Mouse (Mus musculus): ENCODE results near the gene Sik1. TPM values are rescaled to one million over a fixed set of nuclear protein-coding genes. Genes with fewer than 3 reads are reported as not detected.

Gene Sik1
- polyA plus RNA-seq, 1 experiment from 2014 or later: 12.6 TPM

DNA sequence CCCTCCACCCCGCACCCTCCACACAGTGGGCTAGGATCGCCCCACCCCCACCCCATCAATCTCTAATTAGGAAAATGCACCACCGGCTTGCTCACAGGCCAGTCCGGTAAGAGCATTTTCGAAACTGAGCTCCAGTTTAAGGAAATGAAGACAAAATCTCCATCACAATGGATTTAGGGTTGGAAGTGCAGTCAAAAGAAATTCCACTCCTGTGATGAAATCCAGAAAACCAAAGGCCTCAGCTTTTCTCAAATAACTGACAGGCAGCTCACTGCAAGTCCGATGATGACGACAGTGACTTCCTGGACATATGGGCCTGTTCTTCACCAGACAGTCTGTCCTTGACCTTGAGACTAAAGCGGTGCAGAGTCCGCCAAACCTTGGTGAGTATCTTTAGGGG lies 36.2 kb downstream of the Sik1 start:
- no peak for ATAC-seq (ENCODE audit: insufficient number of reproducible peaks, low FRiP score, low TSS enrichment, low read depth)
- 69% methylated on average over 9 of the region's 9 CpGs for WGBS
- Histone ChIP-seq H3K4me2 (ENCODE audit: low read depth, severe bottlenecking) (no peak overlapping the region), H3K4me3 (ENCODE audit: low read depth, low read length) (no peak overlapping the region), H3K27me3 (ENCODE audit: control insufficient read depth, insufficient read depth, low read length) (no peaks in the 10 kb centered on the region), H3K36me3 (ENCODE audit: control insufficient read depth, insufficient read depth, low read length) (no peaks in the 10 kb centered on the region), H3K9me3 (ENCODE audit: control insufficient read depth, low read length) (no peaks in the 10 kb centered on the region), H3K27ac (replicated peaks; ENCODE audit: low read depth, low read length) (no peak overlapping the region), H3K9ac (ENCODE audit: low read length) (no peak overlapping the region), H3K4me1 (ENCODE audit: control insufficient read depth, insufficient read depth, low read length) (no peaks in the 10 kb centered on the region)
- no peak for DNase-seq (ENCODE audit: low spot score)

DNA sequence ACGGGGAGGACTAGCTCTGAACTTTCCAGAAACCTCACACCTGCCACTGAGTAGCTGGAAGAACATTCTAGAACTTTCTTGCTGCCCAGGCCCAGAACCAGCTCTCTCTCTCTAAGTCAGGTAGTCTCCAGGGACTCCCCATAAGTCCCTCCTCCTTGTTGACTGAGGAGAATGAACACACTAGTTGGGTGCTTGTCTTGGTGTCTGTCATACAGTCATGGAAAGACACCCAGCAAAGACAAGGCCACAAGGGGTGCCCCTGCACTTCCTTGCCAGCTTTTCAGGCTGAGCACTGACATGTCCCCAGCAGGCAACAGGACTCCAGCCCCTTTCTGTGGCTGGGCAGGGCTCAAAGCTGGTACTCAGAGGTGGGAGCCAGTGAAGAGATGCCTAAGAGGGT lies 37.8 kb downstream of the Sik1 start:
- no peak overlapping the region for H3K27ac ChIP-seq (replicated peaks; ENCODE audit: low read depth, low read length)

DNA sequence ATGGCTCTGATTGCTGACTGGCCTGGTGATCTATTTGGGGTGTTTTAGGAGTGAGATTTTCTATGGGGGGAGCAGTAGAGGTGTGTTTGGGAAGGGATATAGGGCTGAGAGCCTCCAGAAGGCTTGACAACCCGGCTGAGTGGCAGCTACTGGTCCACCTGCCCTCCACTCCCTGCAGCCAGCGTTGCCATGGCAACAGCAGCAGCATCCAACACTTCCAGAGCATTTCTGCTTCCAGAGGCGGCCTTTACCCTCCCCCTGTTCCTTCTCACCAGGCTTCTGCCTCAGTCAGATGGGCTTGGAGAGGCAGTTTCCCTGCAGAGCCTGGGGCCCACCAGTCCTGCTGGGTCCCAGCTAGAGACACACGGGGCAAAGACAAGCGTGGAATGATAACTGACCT lies 38.4 kb downstream of the Sik1 start:
- DNase-seq (ENCODE audit: low spot score) (peak; percentile 62), ATAC-seq (ENCODE audit: insufficient number of reproducible peaks, low FRiP score, low TSS enrichment, low read depth) (no peak)
- Histone ChIP-seq H3K27ac (replicated peaks; ENCODE audit: low read depth, low read length) (no peak overlapping the region), H3K4me1 (ENCODE audit: control insufficient read depth, insufficient read depth, low read length) (no peaks in the 10 kb centered on the region), H3K36me3 (ENCODE audit: control insufficient read depth, insufficient read depth, low read length) (no peaks in the 10 kb centered on the region), H3K27me3 (ENCODE audit: control insufficient read depth, insufficient read depth, low read length) (no peaks in the 10 kb centered on the region), H3K4me3 (ENCODE audit: low read depth, low read length) (no peak overlapping the region), H3K4me2 (ENCODE audit: low read depth, severe bottlenecking) (no peak overlapping the region), H3K9ac (ENCODE audit: low read length) (no peak overlapping the region), H3K9me3 (ENCODE audit: control insufficient read depth, low read length) (no peaks in the 10 kb centered on the region)
- WGBS: 36% methylated on average over 5 of the region's 5 CpGs

More for the DNA sequence above, 37.8 kb downstream of the Sik1 start:
- H3K27me3 ChIP-seq (ENCODE audit: control insufficient read depth, insufficient read depth, low read length): no peaks in the 10 kb centered on the region
- H3K4me3 ChIP-seq (ENCODE audit: low read depth, low read length): no peak overlapping the region
- H3K36me3 ChIP-seq (ENCODE audit: control insufficient read depth, insufficient read depth, low read length): no peaks in the 10 kb centered on the region
- H3K9ac ChIP-seq (ENCODE audit: low read length): no peak overlapping the region
- no peaks in the 10 kb centered on the region for H3K9me3 ChIP-seq (ENCODE audit: control insufficient read depth, low read length)
- H3K4me2 ChIP-seq (ENCODE audit: low read depth, severe bottlenecking): no peak overlapping the region
- ATAC-seq (ENCODE audit: insufficient number of reproducible peaks, low FRiP score, low TSS enrichment, low read depth): no peak
- no peaks in the 10 kb centered on the region for H3K4me1 ChIP-seq (ENCODE audit: control insufficient read depth, insufficient read depth, low read length)
- 88% methylated on average over 1 of the region's 1 CpGs for WGBS
- no peak for DNase-seq (ENCODE audit: low spot score)

- no peaks in the 10 kb centered on the region for H3K36me3 ChIP-seq (ENCODE audit: control insufficient read depth, insufficient read depth, low read length)
- H3K4me1 ChIP-seq (ENCODE audit: control insufficient read depth, insufficient read depth, low read length): no peaks in the 10 kb centered on the region
- no peaks in the 10 kb centered on the region for H3K27me3 ChIP-seq (ENCODE audit: control insufficient read depth, insufficient read depth, low read length)
- H3K27ac ChIP-seq (replicated peaks; ENCODE audit: low read depth, low read length): no peak overlapping the region
- no peak overlapping the region for H3K4me2 ChIP-seq (ENCODE audit: low read depth, severe bottlenecking)
- ATAC-seq (ENCODE audit: insufficient number of reproducible peaks, low FRiP score, low TSS enrichment, low read depth) (no peak), DNase-seq (ENCODE audit: low spot score) (no peak)
- H3K4me3 ChIP-seq (ENCODE audit: low read depth, low read length): no peak overlapping the region
- no peaks in the 10 kb centered on the region for H3K9me3 ChIP-seq (ENCODE audit: control insufficient read depth, low read length)
- WGBS: 87% methylated on average over 1 of the region's 1 CpGs
- H3K9ac ChIP-seq (ENCODE audit: low read length): no peak overlapping the region
These were observed 40.8 kb downstream of the Sik1 start for GRCm38 (mm10) chr17:31814848-31815247.

GRCm38 (mm10) chr17:31813938-31814622 lies 41.5 kb downstream of the Sik1 start:
- ATAC-seq (ENCODE audit: insufficient number of reproducible peaks, low FRiP score, low TSS enrichment, low read depth) (no peak), DNase-seq (ENCODE audit: low spot score) (no peak)
- 80% methylated on average over 3 of the region's 3 CpGs for WGBS
- no peaks in the 10 kb centered on the region for H3K27me3 ChIP-seq (ENCODE audit: control insufficient read depth, insufficient read depth, low read length)
- H3K4me3 ChIP-seq (ENCODE audit: low read depth, low read length): no peak overlapping the region
- H3K27ac ChIP-seq (replicated peaks; ENCODE audit: low read depth, low read length): no peak overlapping the region
- no peak overlapping the region for H3K4me2 ChIP-seq (ENCODE audit: low read depth, severe bottlenecking)
- no peaks in the 10 kb centered on the region for H3K36me3 ChIP-seq (ENCODE audit: control insufficient read depth, insufficient read depth, low read length)
- no peak overlapping the region for H3K9ac ChIP-seq (ENCODE audit: low read length)
- no peaks in the 10 kb centered on the region for H3K4me1 ChIP-seq (ENCODE audit: control insufficient read depth, insufficient read depth, low read length)
- no peaks in the 10 kb centered on the region for H3K9me3 ChIP-seq (ENCODE audit: control insufficient read depth, low read length)

- H3K9me3 ChIP-seq (ENCODE audit: control insufficient read depth, low read length): no peaks in the 10 kb centered on the region
These were observed 44.3 kb downstream of the Sik1 start for GRCm38 (mm10) chr17:31811333-31811732.

GRCm38 (mm10) chr17:31809894-31810293 lies 45.7 kb downstream of the Sik1 start:
- no peaks in the 10 kb centered on the region for H3K27me3 ChIP-seq (ENCODE audit: control insufficient read depth, insufficient read depth, low read length)
- H3K4me2 ChIP-seq (ENCODE audit: low read depth, severe bottlenecking): no peak overlapping the region
- DNase-seq (ENCODE audit: low spot score): no peak
- no peaks in the 10 kb centered on the region for H3K36me3 ChIP-seq (ENCODE audit: control insufficient read depth, insufficient read depth, low read length)
- no peaks in the 10 kb centered on the region for H3K9me3 ChIP-seq (ENCODE audit: control insufficient read depth, low read length)
- 58% methylated on average over 19 of the region's 19 CpGs for WGBS
- no peak overlapping the region for H3K9ac ChIP-seq (ENCODE audit: low read length)
- ATAC-seq (ENCODE audit: insufficient number of reproducible peaks, low FRiP score, low TSS enrichment, low read depth): no peak
- no peak overlapping the region for H3K4me3 ChIP-seq (ENCODE audit: low read depth, low read length)
- H3K27ac ChIP-seq (replicated peaks; ENCODE audit: low read depth, low read length): no peak overlapping the region
- peaks cover 5% of the 10 kb centered on the region for H3K4me1 ChIP-seq (ENCODE audit: control insufficient read depth, insufficient read depth, low read length)

More at GRCm38 (mm10) chr17:31811333-31811732, 44.3 kb downstream of the Sik1 start:
- H3K27me3 ChIP-seq (ENCODE audit: control insufficient read depth, insufficient read depth, low read length): no peaks in the 10 kb centered on the region
- no peak overlapping the region for H3K4me3 ChIP-seq (ENCODE audit: low read depth, low read length)
- DNase-seq (ENCODE audit: low spot score): no peak
- H3K4me1 ChIP-seq (ENCODE audit: control insufficient read depth, insufficient read depth, low read length): peaks cover 5% of the 10 kb centered on the region
- no peak for ATAC-seq (ENCODE audit: insufficient number of reproducible peaks, low FRiP score, low TSS enrichment, low read depth)
- 48% methylated on average over 4 of the region's 4 CpGs for WGBS
- H3K9ac ChIP-seq (ENCODE audit: low read length): no peak overlapping the region
- H3K27ac ChIP-seq (replicated peaks; ENCODE audit: low read depth, low read length): no peak overlapping the region
- H3K36me3 ChIP-seq (ENCODE audit: control insufficient read depth, insufficient read depth, low read length): no peaks in the 10 kb centered on the region
- no peak overlapping the region for H3K4me2 ChIP-seq (ENCODE audit: low read depth, severe bottlenecking)

GRCm38 (mm10) chr17:31809136-31809535 lies 46.5 kb downstream of the Sik1 start:
- 95% methylated on average over 7 of the region's 7 CpGs for WGBS
- H3K4me1 ChIP-seq (ENCODE audit: control insufficient read depth, insufficient read depth, low read length): peaks cover 5% of the 10 kb centered on the region

More at GRCm38 (mm10) chr17:31809136-31809535, 46.5 kb downstream of the Sik1 start:
- Histone ChIP-seq H3K27ac (replicated peaks; ENCODE audit: low read depth, low read length) (no peak overlapping the region), H3K27me3 (ENCODE audit: control insufficient read depth, insufficient read depth, low read length) (no peaks in the 10 kb centered on the region), H3K9me3 (ENCODE audit: control insufficient read depth, low read length) (no peaks in the 10 kb centered on the region), H3K4me2 (ENCODE audit: low read depth, severe bottlenecking) (no peak overlapping the region), H3K36me3 (ENCODE audit: control insufficient read depth, insufficient read depth, low read length) (no peaks in the 10 kb centered on the region), H3K9ac (ENCODE audit: low read length) (no peak overlapping the region), H3K4me3 (ENCODE audit: low read depth, low read length) (no peak overlapping the region)
- no peak for ATAC-seq (ENCODE audit: insufficient number of reproducible peaks, low FRiP score, low TSS enrichment, low read depth)
- DNase-seq (ENCODE audit: low spot score): no peak
